Mouse (Mus musculus) kidney, embryonic 14.5 days (tissue): ENCODE measurements around the gene Tspan2. TPM values are rescaled to one million over a fixed set of nuclear protein-coding genes. Genes with fewer than 3 reads are reported as not detected.

ENCODE experiments used
- ATAC-seq: fragments of 200-750 bp; cut with Nextera tagmentation; 2 replicates; pipeline ENCODE4 v1.8.0; 2017; ENCODE audit warnings: moderate number of reproducible peaks, mild to moderate bottlenecking, moderate TSS enrichment, moderate library complexity; ENCODE audit not compliant: low FRiP score, low TSS enrichment
- H3K27ac ChIP-seq: fragments of 300-500 bp; sonication (generic); 2 replicates; pipeline ENCODE4 v1.5.1; 2014; ENCODE audit warnings: low read depth, mild to moderate bottlenecking, low read length, moderate library complexity, mixed read lengths
- H3K27me3 ChIP-seq: fragments of 300-500 bp; sonication (generic); 2 replicates; pipeline ENCODE4 v1.6.1; 2014; ENCODE audit warnings: mild to moderate bottlenecking, low read length; ENCODE audit not compliant: control insufficient read depth, insufficient read depth
- H3K36me3 ChIP-seq: fragments of 300-500 bp; sonication (generic); 2 replicates; pipeline ENCODE4 v1.6.1; 2014; ENCODE audit warnings: low read length, mixed read lengths; ENCODE audit not compliant: control insufficient read depth, insufficient read depth
- H3K4me1 ChIP-seq: fragments of 300-500 bp; sonication (generic); 2 replicates; pipeline ENCODE4 v1.6.1; 2014; ENCODE audit warnings: low read length, mixed read lengths; ENCODE audit not compliant: control insufficient read depth, insufficient read depth
- H3K4me2 ChIP-seq: fragments of 300-500 bp; sonication (generic); replicated peaks from 2 replicates; pipeline ENCODE4 v1.6.1; 2014; ENCODE audit warnings: low read depth, mild to moderate bottlenecking, low read length
- H3K4me3 ChIP-seq: fragments of 300-500 bp; sonication (generic); 2 replicates; pipeline ENCODE4 v1.5.1; 2014; ENCODE audit warnings: mild to moderate bottlenecking, low read length
- H3K9ac ChIP-seq: fragments of 300-500 bp; sonication (generic); 2 replicates; pipeline ENCODE4 v1.6.1; 2014; ENCODE audit warnings: low read depth, mild to moderate bottlenecking, low read length, moderate library complexity
- H3K9me3 ChIP-seq: fragments of 300-500 bp; sonication (generic); 2 replicates; pipeline ENCODE4 v1.6.1; 2016; ENCODE audit warnings: low read length; ENCODE audit not compliant: control insufficient read depth
- whole genome bisulfite sequencing: fragments of 180-500 bp; shearing (Covaris S2); extraction: QIAGEN DNeasy Blood & Tissue Kit; methylation state at CpG from one replicate; pipeline ENCODE4 v1.1.7; 2014; 5-methylcytosine and 5-hydroxymethylcytosine counted together
- polyA plus RNA-seq: library from polyadenylated mRNA; unstranded; fragments of >200 nt; fragmentation: Nextera tagmentation; extraction: Ambion mirVana; gene quantifications from 2 replicates; pipeline ENCODE4 v1.2.1, GENCODE M21; 2014

Tspan2 gene
- polyA plus RNA-seq, 1 experiment from 2014 or later, result 8.6 TPM

GRCm38 (mm10) chr3:102742725-102743124 lies 8.4 kb downstream of the Tspan2 start:
- Histone ChIP-seq H3K36me3 (no peaks in the 10 kb centered on the region), H3K9ac (no peak overlapping the region), H3K4me2 (no peak overlapping the region), H3K4me1 (peaks cover 6% of the 10 kb centered on the region; the same call in 1 of the 2 replicates), H3K9me3 (no peaks in the 10 kb centered on the region), H3K4me3 (no peak overlapping the region), H3K27me3 (no peaks in the 10 kb centered on the region), H3K27ac (no peak overlapping the region)
- WGBS, result 64% methylated on average over 4 of the region's 4 CpGs
- ATAC-seq, result no peak

GRCm38 (mm10) chr3:102743202-102743601 lies 8.9 kb downstream of the Tspan2 start:
- no peak for ATAC-seq
- Histone ChIP-seq H3K27ac (no peak overlapping the region), H3K36me3 (no peaks in the 10 kb centered on the region), H3K4me2 (no peak overlapping the region), H3K9ac (no peak overlapping the region), H3K9me3 (no peaks in the 10 kb centered on the region), H3K4me1 (peaks cover 6% of the 10 kb centered on the region; the same call in 1 of the 2 replicates), H3K4me3 (no peak overlapping the region), H3K27me3 (no peaks in the 10 kb centered on the region)
- 80% methylated on average over 4 of the region's 4 CpGs for WGBS

GRCm38 (mm10) chr3:102743781-102744471 lies 9.6 kb downstream of the Tspan2 start:
- WGBS, result 84% methylated on average over 9 of the region's 9 CpGs
- H3K9ac ChIP-seq, result no peak overlapping the region
- H3K27me3 ChIP-seq, result no peaks in the 10 kb centered on the region
- H3K36me3 ChIP-seq, result no peaks in the 10 kb centered on the region
- H3K4me3 ChIP-seq, result no peak overlapping the region
- no peak for ATAC-seq
- no peak overlapping the region for H3K4me2 ChIP-seq
- H3K27ac ChIP-seq, result no peak overlapping the region
- no peaks in the 10 kb centered on the region for H3K9me3 ChIP-seq
- peaks cover 6% of the 10 kb centered on the region; the same call in 1 of the 2 replicates for H3K4me1 ChIP-seq

- Histone ChIP-seq H3K9me3 (no peaks in the 10 kb centered on the region), H3K36me3 (no peaks in the 10 kb centered on the region), H3K4me2 (no peak overlapping the region), H3K9ac (no peak overlapping the region), H3K4me1 (peaks cover 6% of the 10 kb centered on the region; the same call in 1 of the 2 replicates), H3K4me3 (no peak overlapping the region), H3K27me3 (no peaks in the 10 kb centered on the region), H3K27ac (no peak overlapping the region)
- 18% methylated on average over 5 of the region's 5 CpGs for WGBS
- peak; percentile 71 for ATAC-seq
Measured at GRCm38 (mm10) chr3:102744657-102745056, 10.3 kb downstream of the Tspan2 start.

DNA sequence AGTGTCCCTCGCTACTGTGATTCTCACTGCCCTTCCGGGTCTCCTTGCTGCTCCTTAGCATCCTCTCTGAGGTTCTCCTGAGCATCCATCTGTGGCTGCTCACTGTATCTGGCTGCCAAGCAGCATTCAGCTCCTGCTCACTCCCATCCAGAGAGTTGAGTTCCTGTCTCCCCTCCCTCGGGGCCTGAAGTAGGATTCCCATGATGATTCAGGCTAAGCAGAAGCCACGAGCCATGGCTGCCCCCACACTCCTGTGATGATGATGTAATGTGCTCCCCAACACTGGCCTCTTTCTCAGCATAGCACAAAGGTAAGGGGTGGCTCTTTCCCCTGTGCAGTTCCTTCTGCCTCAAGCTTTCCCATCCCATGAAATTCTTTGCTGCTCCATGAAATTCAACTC lies 11.8 kb downstream of the Tspan2 start:
- H3K4me2 ChIP-seq, result no peak overlapping the region
- H3K9ac ChIP-seq, result no peak overlapping the region
- ATAC-seq, result no peak
- H3K36me3 ChIP-seq, result no peaks in the 10 kb centered on the region
- H3K9me3 ChIP-seq, result no peaks in the 10 kb centered on the region
- WGBS, result 85% methylated on average over 4 of the region's 4 CpGs
- H3K27me3 ChIP-seq, result no peaks in the 10 kb centered on the region
- peaks cover 6% of the 10 kb centered on the region; the same call in 1 of the 2 replicates for H3K4me1 ChIP-seq
- H3K4me3 ChIP-seq, result no peak overlapping the region
- H3K27ac ChIP-seq, result no peak overlapping the region

DNA sequence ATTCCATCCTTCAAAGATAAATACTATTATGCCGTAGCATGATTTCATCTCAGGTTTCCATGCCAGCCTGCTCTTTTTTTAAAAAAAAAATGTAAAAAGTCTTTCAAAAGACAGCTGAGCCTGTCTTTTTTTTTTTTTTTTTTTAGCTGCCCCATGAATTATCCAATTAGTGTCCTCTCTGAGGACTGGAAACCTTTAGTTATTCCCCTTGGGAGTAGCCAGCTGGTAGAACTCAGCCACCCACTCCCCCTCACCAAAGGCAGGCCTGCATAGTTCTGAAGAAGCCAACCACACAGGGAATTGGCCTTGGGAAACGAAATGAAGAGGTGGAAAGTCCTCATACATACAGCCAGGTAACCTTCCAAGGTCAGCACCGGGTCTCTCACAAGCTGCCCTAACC lies 13.7 kb downstream of the Tspan2 start:
- no peak for ATAC-seq
- H3K4me1 ChIP-seq, result peaks cover 6% of the 10 kb centered on the region; the same call in 1 of the 2 replicates
- 48% methylated on average over 3 of the region's 3 CpGs for WGBS

DNA sequence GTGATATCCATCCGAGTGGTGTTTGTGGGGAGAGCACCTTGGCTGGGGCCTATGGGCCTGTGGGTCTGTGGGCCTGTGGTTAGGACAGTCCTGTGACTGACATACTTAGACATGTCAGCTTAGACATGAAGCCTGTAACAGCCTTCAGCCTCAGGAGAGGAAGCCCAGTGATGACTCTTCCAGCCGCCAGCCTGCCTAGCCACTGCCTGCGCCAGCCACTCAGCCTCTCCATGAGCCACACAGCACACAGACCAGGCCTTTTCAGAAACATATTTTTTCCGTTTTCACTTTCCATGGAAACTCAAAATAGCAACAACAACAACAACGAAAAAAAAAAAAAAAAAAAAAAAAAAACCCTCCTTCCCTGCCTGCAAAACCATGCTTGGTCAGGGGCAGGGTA lies 14.4 kb downstream of the Tspan2 start:
- Histone ChIP-seq H3K4me1 (peaks cover 6% of the 10 kb centered on the region; the same call in 1 of the 2 replicates), H3K9ac (no peak overlapping the region), H3K27me3 (no peaks in the 10 kb centered on the region), H3K4me2 (no peak overlapping the region), H3K36me3 (no peaks in the 10 kb centered on the region), H3K9me3 (no peaks in the 10 kb centered on the region), H3K4me3 (no peak overlapping the region), H3K27ac (no peak overlapping the region)
- ATAC-seq, result 0 out of 2 replicates have a peak, but pooled peaks have one; percentile 16
- WGBS, result 84% methylated on average over 5 of the region's 5 CpGs

More for the DNA sequence above, 13.7 kb downstream of the Tspan2 start:
- no peaks in the 10 kb centered on the region for H3K36me3 ChIP-seq
- H3K27ac ChIP-seq, result no peak overlapping the region
- no peak overlapping the region for H3K9ac ChIP-seq
- no peaks in the 10 kb centered on the region for H3K27me3 ChIP-seq
- H3K4me3 ChIP-seq, result no peak overlapping the region
- no peaks in the 10 kb centered on the region for H3K9me3 ChIP-seq
- no peak overlapping the region for H3K4me2 ChIP-seq

DNA sequence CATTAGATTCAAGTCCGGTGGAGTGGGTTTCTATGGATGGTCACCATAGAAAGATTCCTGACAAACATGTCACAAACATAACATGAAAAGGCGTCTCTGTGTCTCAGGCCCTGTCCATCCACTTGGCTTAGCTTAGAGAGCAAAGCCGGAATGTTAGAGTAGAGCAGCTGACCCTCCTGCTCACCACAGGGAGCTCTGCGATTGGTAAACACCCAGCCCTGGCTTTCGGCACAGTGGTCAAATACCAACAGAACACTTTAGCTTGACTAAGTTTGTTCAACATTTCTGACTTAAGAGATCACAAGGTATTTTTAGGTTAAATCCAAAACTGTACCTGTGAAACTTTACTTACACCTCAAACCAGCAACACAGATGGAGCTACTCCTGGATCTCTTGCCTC lies 16.8 kb downstream of the Tspan2 start:
- ATAC-seq, result no peak
- Histone ChIP-seq H3K9me3 (no peaks in the 10 kb centered on the region), H3K9ac (no peak overlapping the region), H3K27ac (no peak overlapping the region), H3K27me3 (no peaks in the 10 kb centered on the region), H3K4me1 (no peaks in the 10 kb centered on the region; the same call in 1 of the 2 replicates), H3K4me2 (no peak overlapping the region), H3K4me3 (no peak overlapping the region), H3K36me3 (no peaks in the 10 kb centered on the region)
- WGBS, result 88% methylated on average over 5 of the region's 5 CpGs

GRCm38 (mm10) chr3:102751536-102751935 lies 17.2 kb downstream of the Tspan2 start:
- Histone ChIP-seq H3K9me3 (no peaks in the 10 kb centered on the region), H3K27me3 (no peaks in the 10 kb centered on the region), H3K36me3 (no peaks in the 10 kb centered on the region), H3K4me2 (no peak overlapping the region), H3K9ac (no peak overlapping the region), H3K4me1 (no peaks in the 10 kb centered on the region; the same call in 1 of the 2 replicates), H3K4me3 (no peak overlapping the region), H3K27ac (no peak overlapping the region)
- 96% methylated on average over 3 of the region's 3 CpGs for WGBS
- ATAC-seq, result no peak
